Mouse (Mus musculus): ENCODE data around the gene Tfr2. TPM values are rescaled to one million over a fixed set of nuclear protein-coding genes. Genes with fewer than 3 reads are reported as not detected.

Tfr2 gene
- 6.1 and 6.4 TPM in 2 replicates for polyA plus RNA-seq (2015; fragmentation: Nextera tagmentation; extraction: Ambion mirVana)

- H3K9ac ChIP-seq, result no peak within 1 kb of the TSS
- 37% methylated on average over 9 of the region's 9 CpGs for WGBS
Observed at GRCm38 (mm10) chr5:137569665-137570064, at the start of gene Tfr2. Gene Tfr2, plus strand, starts transcription at chr5:137569840.

GRCm38 (mm10) chr5:137521861-137522260 lies 47.8 kb upstream of the Tfr2 start:
- 80% methylated on average over 9 of the region's 9 CpGs for WGBS
- Histone ChIP-seq H3K4me2 (no peak overlapping the region), H3K36me3 (peaks cover 76% of the 10 kb centered on the region), H3K27me3 (no peaks in the 10 kb centered on the region), H3K9ac (no peak overlapping the region), H3K4me1 (replicated peaks) (peaks cover 9% of the 10 kb centered on the region; the same call in 1 of the 2 replicates), H3K9me3 (no peaks in the 10 kb centered on the region), H3K4me3 (no peak overlapping the region), H3K27ac (replicated peaks) (no peak overlapping the region)
- ATAC-seq (ENCODE audit: low FRiP score, low read depth), result no peak

More at GRCm38 (mm10) chr5:137569665-137570064, at the start of gene Tfr2:
- Histone ChIP-seq H3K36me3 (peaks cover 7% of the 10 kb centered on the region), H3K4me3 (no peak within 1 kb of the TSS), H3K9me3 (no peaks in the 10 kb centered on the region), H3K27ac (replicated peaks) (no peak within 1 kb of the TSS), H3K4me1 (replicated peaks) (peaks cover 2% of the 10 kb centered on the region; the same call in 1 of the 2 replicates), H3K27me3 (no peaks in the 10 kb centered on the region), H3K4me2 (no peak within 1 kb of the TSS)
- no peak for ATAC-seq (ENCODE audit: low FRiP score, low read depth)

GRCm38 (mm10) chr5:137522711-137523110 lies 46.9 kb upstream of the Tfr2 start:
- H3K4me3 ChIP-seq, result no peak overlapping the region
- H3K27me3 ChIP-seq, result no peaks in the 10 kb centered on the region
- H3K4me2 ChIP-seq, result no peak overlapping the region
- H3K9me3 ChIP-seq, result no peaks in the 10 kb centered on the region
- peaks cover 9% of the 10 kb centered on the region; the same call in 1 of the 2 replicates for H3K4me1 ChIP-seq (replicated peaks)
- H3K36me3 ChIP-seq, result peaks cover 80% of the 10 kb centered on the region
- 69% methylated on average over 11 of the region's 11 CpGs for WGBS
- H3K9ac ChIP-seq, result no peak overlapping the region
- H3K27ac ChIP-seq (replicated peaks), result no peak overlapping the region
- no peak for ATAC-seq (ENCODE audit: low FRiP score, low read depth)

GRCm38 (mm10) chr5:137523396-137524250 lies 46.0 kb upstream of the Tfr2 start:
- H3K27ac ChIP-seq (replicated peaks), result no peak overlapping the region
- 83% methylated on average over 25 of the region's 25 CpGs for WGBS
- no peak for ATAC-seq (ENCODE audit: low FRiP score, low read depth)

GRCm38 (mm10) chr5:137524251-137524515 lies 45.5 kb upstream of the Tfr2 start:
- H3K27ac ChIP-seq (replicated peaks), result no peak overlapping the region
- no peaks in the 10 kb centered on the region for H3K9me3 ChIP-seq
- H3K36me3 ChIP-seq, result peaks cover 86% of the 10 kb centered on the region
- H3K27me3 ChIP-seq, result no peaks in the 10 kb centered on the region
- ATAC-seq (ENCODE audit: low FRiP score, low read depth), result no peak
- H3K4me3 ChIP-seq, result no peak overlapping the region
- H3K9ac ChIP-seq, result no peak overlapping the region
- H3K4me1 ChIP-seq (replicated peaks), result peaks cover 20% of the 10 kb centered on the region
- WGBS, result 79% methylated on average over 8 of the region's 8 CpGs
- H3K4me2 ChIP-seq, result no peak overlapping the region

More at GRCm38 (mm10) chr5:137523396-137524250, 46.0 kb upstream of the Tfr2 start:
- Histone ChIP-seq H3K36me3 (peaks cover 86% of the 10 kb centered on the region), H3K9ac (no peak overlapping the region), H3K9me3 (no peaks in the 10 kb centered on the region), H3K4me1 (replicated peaks) (peaks cover 15% of the 10 kb centered on the region), H3K27me3 (no peaks in the 10 kb centered on the region), H3K4me3 (no peak overlapping the region), H3K4me2 (no peak overlapping the region)

GRCm38 (mm10) chr5:137524671-137525070 lies 45.0 kb upstream of the Tfr2 start:
- Histone ChIP-seq H3K4me3 (no peak overlapping the region), H3K9ac (no peak overlapping the region), H3K9me3 (no peaks in the 10 kb centered on the region), H3K4me1 (replicated peaks) (peaks cover 24% of the 10 kb centered on the region), H3K4me2 (no peak overlapping the region), H3K27me3 (no peaks in the 10 kb centered on the region), H3K36me3 (peaks cover 85% of the 10 kb centered on the region), H3K27ac (replicated peaks) (0 out of 2 replicates have a peak overlapping the region, but pooled peaks have one; percentile 7)
- 88% methylated on average over 13 of the region's 13 CpGs for WGBS
- ATAC-seq (ENCODE audit: low FRiP score, low read depth), result no peak

- no peak overlapping the region for H3K4me2 ChIP-seq
- no peak overlapping the region for H3K4me3 ChIP-seq
- peaks cover 77% of the 10 kb centered on the region for H3K36me3 ChIP-seq
- peak overlapping the region; percentile 7; the same call in 1 of the 2 replicates for H3K27ac ChIP-seq (replicated peaks)
- no peaks in the 10 kb centered on the region for H3K27me3 ChIP-seq
- H3K9ac ChIP-seq, result peak overlapping the region; percentile 15; the same call in 1 of the 2 replicates
- H3K9me3 ChIP-seq, result no peaks in the 10 kb centered on the region
- WGBS, result 75% methylated on average over 16 of the region's 16 CpGs
- H3K4me1 ChIP-seq (replicated peaks), result peaks cover 33% of the 10 kb centered on the region
- no peak for ATAC-seq (ENCODE audit: low FRiP score, low read depth)
Observed at GRCm38 (mm10) chr5:137525511-137525910, 44.1 kb upstream of the Tfr2 start.

- no peaks in the 10 kb centered on the region for H3K27me3 ChIP-seq
- peaks cover 68% of the 10 kb centered on the region for H3K36me3 ChIP-seq
- H3K27ac ChIP-seq (replicated peaks), result peak overlapping the region; percentile 67
- H3K4me2 ChIP-seq, result no peak overlapping the region
- no peak for ATAC-seq (ENCODE audit: low FRiP score, low read depth)
- H3K9me3 ChIP-seq, result no peaks in the 10 kb centered on the region
- no peak overlapping the region for H3K4me3 ChIP-seq
- no peak overlapping the region for H3K9ac ChIP-seq
- H3K4me1 ChIP-seq (replicated peaks), result peaks cover 34% of the 10 kb centered on the region
- WGBS, result 34% methylated on average over 16 of the region's 16 CpGs
Observed at GRCm38 (mm10) chr5:137526192-137526936, 43.3 kb upstream of the Tfr2 start.

GRCm38 (mm10) chr5:137527413-137527812 lies 42.2 kb upstream of the Tfr2 start:
- Histone ChIP-seq H3K27ac (replicated peaks) (no peak overlapping the region), H3K4me3 (no peak overlapping the region), H3K9me3 (no peaks in the 10 kb centered on the region), H3K9ac (no peak overlapping the region), H3K4me1 (replicated peaks) (peaks cover 34% of the 10 kb centered on the region), H3K36me3 (peaks cover 58% of the 10 kb centered on the region), H3K27me3 (no peaks in the 10 kb centered on the region), H3K4me2 (no peak overlapping the region)
- 35% methylated on average over 1 of the region's 1 CpGs for WGBS
- ATAC-seq (ENCODE audit: low FRiP score, low read depth), result no peak

- Histone ChIP-seq H3K27ac (replicated peaks) (no peak overlapping the region), H3K36me3 (peaks cover 48% of the 10 kb centered on the region), H3K4me3 (no peak overlapping the region), H3K27me3 (no peaks in the 10 kb centered on the region), H3K9me3 (no peaks in the 10 kb centered on the region), H3K4me2 (no peak overlapping the region), H3K4me1 (replicated peaks) (peaks cover 34% of the 10 kb centered on the region), H3K9ac (no peak overlapping the region)
- no peak for ATAC-seq (ENCODE audit: low FRiP score, low read depth)
- 80% methylated on average over 22 of the region's 22 CpGs for WGBS
Observed at GRCm38 (mm10) chr5:137528247-137528968, 41.2 kb upstream of the Tfr2 start.

GRCm38 (mm10) chr5:137529221-137529995 lies 40.2 kb upstream of the Tfr2 start:
- no peak overlapping the region for H3K9ac ChIP-seq
- 59% methylated on average over 15 of the region's 15 CpGs for WGBS
- H3K4me2 ChIP-seq, result peak overlapping the region; percentile 82
- ATAC-seq (ENCODE audit: low FRiP score, low read depth), result no peak
- H3K36me3 ChIP-seq, result peaks cover 38% of the 10 kb centered on the region
- 0 out of 2 replicates have a peak overlapping the region, but pooled peaks have one; percentile 97 for H3K27ac ChIP-seq (replicated peaks)
- peak overlapping the region; percentile 76; the same call in 1 of the 2 replicates for H3K4me3 ChIP-seq
- H3K4me1 ChIP-seq (replicated peaks), result peaks cover 39% of the 10 kb centered on the region
- H3K27me3 ChIP-seq, result no peaks in the 10 kb centered on the region
- H3K9me3 ChIP-seq, result no peaks in the 10 kb centered on the region

All from hindbrain, embryonic 15.5 days (tissue).